Mouse (Mus musculus) urinary bladder, postnatal 10 days (tissue): ENCODE measurements at regions not wholly inside any gene's neighbourhood (a gene's known extent, or its start where the extent isn't known, plus 50 kb on each side); places are given as distances from the start of the nearest gene placed in this dataset.

Experiments used
- DNase-seq: peaks from one replicate; pipeline ENCODE4 v3.0.0; 2022; ENCODE audit warnings: low spot score

GRCm38 (mm10) chr8:89426969-89427368 lies 383.0 kb upstream of the Sall1 start:
- no peak for DNase-seq

GRCm38 (mm10) chr8:89415287-89415686 lies 371.3 kb upstream of the Sall1 start:
- DNase-seq, result no peak

GRCm38 (mm10) chr8:89412500-89412899 lies 368.5 kb upstream of the Sall1 start:
- DNase-seq, result no peak

- no peak for DNase-seq
Observed at GRCm38 (mm10) chr8:89412046-89412445, 368.1 kb upstream of the Sall1 start.

GRCm38 (mm10) chr8:89406688-89407087 lies 362.7 kb upstream of the Sall1 start:
- DNase-seq, result no peak

GRCm38 (mm10) chr8:89404287-89404686 lies 360.3 kb upstream of the Sall1 start:
- no peak for DNase-seq

GRCm38 (mm10) chr8:89396673-89397072 lies 352.7 kb upstream of the Sall1 start:
- no peak for DNase-seq

GRCm38 (mm10) chr8:89392749-89393148 lies 348.8 kb upstream of the Sall1 start:
- no peak for DNase-seq

- no peak for DNase-seq
Observed at GRCm38 (mm10) chr8:89388761-89389160, 344.8 kb upstream of the Sall1 start.

GRCm38 (mm10) chr8:89387295-89387694 lies 343.3 kb upstream of the Sall1 start:
- DNase-seq, result no peak

GRCm38 (mm10) chr8:89385028-89385427 lies 341.1 kb upstream of the Sall1 start:
- no peak for DNase-seq

GRCm38 (mm10) chr8:89383781-89384180 lies 339.8 kb upstream of the Sall1 start:
- no peak for DNase-seq

GRCm38 (mm10) chr8:89382538-89383380 lies 338.8 kb upstream of the Sall1 start:
- no peak for DNase-seq

- no peak for DNase-seq
Observed at GRCm38 (mm10) chr8:89380436-89380835, 336.5 kb upstream of the Sall1 start.

- DNase-seq, result no peak
Observed at GRCm38 (mm10) chr8:89372761-89373160, 328.8 kb upstream of the Sall1 start.

GRCm38 (mm10) chr8:89371773-89372132 lies 327.8 kb upstream of the Sall1 start:
- DNase-seq, result no peak

GRCm38 (mm10) chr8:89370816-89371772 lies 327.1 kb upstream of the Sall1 start:
- no peak for DNase-seq

GRCm38 (mm10) chr8:89365430-89365829 lies 321.5 kb upstream of the Sall1 start:
- DNase-seq, result no peak

GRCm38 (mm10) chr8:89358411-89358810 lies 314.4 kb upstream of the Sall1 start:
- DNase-seq, result no peak

- DNase-seq, result no peak
Observed at GRCm38 (mm10) chr8:89345547-89345946, 301.6 kb upstream of the Sall1 start.

GRCm38 (mm10) chr8:89341686-89342085 lies 297.7 kb upstream of the Sall1 start:
- DNase-seq, result no peak

GRCm38 (mm10) chr8:89335416-89335815 lies 291.5 kb upstream of the Sall1 start:
- no peak for DNase-seq

GRCm38 (mm10) chr8:89325751-89326351 lies 281.9 kb upstream of the Sall1 start:
- DNase-seq, result no peak
